Mouse (Mus musculus) liver, adult 10 weeks (tissue): ENCODE measurements around the gene Olfr107. TPM values are rescaled to one million over a fixed set of nuclear protein-coding genes. Genes with fewer than 3 reads are reported as not detected.

Source experiments
- polyA plus RNA-seq: library from polyadenylated mRNA; stranded (reverse); fragments of 350-450 nt; fragmentation: Illumina TruSeq; extraction: RNeasy Lipid Tissue Mini Kit (QIAGEN cat#74804); gene quantifications from one replicate; pipeline ENCODE4 v1.2.3, GENCODE M21; 2014; ENCODE audit warnings: low read depth, low replicate concordance

The Olfr107 gene
- not detected for polyA plus RNA-seq

DNA sequence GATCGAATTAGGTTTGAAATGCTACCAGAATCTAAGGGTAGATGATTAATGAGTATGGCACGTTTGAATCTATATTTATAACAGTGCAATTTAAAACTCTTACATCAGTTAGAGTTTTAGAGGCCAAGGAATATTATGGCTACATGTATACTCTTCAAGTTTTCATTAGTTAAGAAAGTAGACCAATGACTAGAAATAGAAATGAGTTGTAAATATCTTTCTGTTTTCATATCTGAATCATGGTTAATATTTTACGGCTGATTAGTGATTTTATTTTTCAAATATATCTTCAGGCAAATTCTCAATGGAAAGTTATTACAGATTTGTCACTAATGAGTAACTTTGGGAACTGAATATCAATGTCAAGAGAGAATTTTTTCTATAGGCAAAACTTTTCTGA, at the start of gene Olfr107:
Gene Olfr107 (plus strand): TSS at position 301 of the 400 bp plus-strand sequence.

DNA sequence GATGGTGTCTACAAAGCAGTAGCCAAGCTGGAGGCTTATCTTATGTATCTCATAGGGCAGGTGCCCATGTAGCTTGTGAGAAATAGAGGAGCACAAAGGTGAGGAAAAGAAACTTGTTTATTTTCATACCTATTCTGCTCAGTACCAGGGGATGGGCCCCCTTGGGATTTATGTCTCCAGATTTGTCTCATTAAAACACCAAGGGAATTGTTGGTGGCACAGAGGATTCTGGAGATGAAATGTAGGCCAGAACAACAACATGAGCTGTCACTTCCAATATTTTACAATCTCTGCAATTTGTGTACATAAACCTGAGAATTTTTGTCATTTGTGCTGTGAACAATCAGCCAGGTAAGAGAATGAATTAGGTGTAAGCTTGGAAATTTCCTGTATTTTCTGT, 39.7 kb upstream of the Olfr107 start, which contains the start of gene Olfr104-ps:
Gene Olfr104-ps (plus strand): TSS at position 301 of the 400 bp plus-strand sequence.

DNA sequence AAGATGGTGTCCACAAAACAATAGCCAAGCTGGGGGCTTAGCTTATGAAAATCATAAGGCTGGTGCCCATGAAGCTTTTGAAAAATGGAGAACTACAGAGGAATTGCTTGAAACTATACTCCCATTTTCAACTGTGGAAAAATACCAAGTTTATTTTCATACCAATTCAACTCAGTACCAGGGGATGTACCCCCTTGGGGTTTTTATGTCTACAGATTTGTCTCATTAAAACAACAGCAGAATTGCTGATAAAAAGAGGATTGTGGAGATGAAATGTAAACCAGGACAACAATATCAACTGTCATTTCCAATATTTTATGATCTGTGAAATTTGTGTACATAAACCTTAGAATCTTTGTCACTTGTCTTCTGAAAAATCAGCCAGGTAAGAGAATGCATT, 20.3 kb upstream of the Olfr107 start, which contains the start of gene Olfr105-ps:
Gene Olfr105-ps (plus strand): TSS at position 301 of the 400 bp plus-strand sequence.

DNA sequence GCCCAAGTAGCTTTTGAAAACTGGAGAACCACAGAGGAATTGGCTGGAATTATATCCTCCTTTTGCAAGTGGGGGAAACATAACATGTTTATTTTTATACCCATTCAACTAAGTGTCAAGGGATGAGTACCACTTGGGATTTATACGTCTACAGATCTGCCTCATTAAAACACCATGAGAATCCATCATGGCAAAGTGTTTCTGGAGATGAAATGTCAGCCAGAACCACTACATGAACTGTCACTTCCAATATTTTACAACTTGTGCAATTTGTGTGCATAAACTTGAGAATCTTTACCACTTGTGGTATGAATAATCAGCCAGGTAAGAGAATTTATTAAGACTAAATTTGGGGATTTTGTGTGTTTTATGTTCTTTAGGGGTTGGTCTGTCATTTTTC, 8.9 kb upstream of the Olfr107 start, which contains the start of gene Olfr106-ps:
Gene Olfr106-ps (plus strand): TSS at position 301 of the 400 bp plus-strand sequence.

DNA sequence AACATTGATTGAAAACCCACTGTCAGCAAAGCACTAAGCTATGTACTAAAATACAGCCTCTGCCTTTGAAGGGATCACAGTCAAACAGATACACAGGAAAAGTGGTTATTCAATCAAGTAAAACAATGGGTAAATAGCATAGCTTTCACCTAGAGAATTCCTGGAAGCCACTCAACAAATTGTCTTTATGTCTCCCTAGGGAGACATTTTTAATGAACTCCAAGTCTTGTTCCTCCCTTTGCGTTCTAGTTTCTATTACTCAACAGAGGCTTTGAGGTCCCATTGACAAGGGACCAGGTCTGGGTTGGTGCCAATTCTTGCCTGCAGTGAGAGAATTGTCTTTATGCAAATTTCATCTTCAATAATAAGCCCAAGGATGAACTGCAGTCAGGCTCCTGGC, 46.2 kb downstream of the Olfr107 start, which contains the start of gene Olfr108:
Gene Olfr108 (plus strand): TSS at position 301 of the 400 bp plus-strand sequence.

Other genes with a start within 250 kb of the Olfr107 start
- not detected for gene Olfr93, start 237.7 kb upstream of the Olfr107 start, polyA plus RNA-seq
- gene Ubd, start 205.3 kb upstream of the Olfr107 start, polyA plus RNA-seq = 0.61 TPM
- gene Olfr94, start 198.2 kb upstream of the Olfr107 start, polyA plus RNA-seq = not detected
- not detected for gene Olfr95, start 186.1 kb upstream of the Olfr107 start, polyA plus RNA-seq
- not detected for gene Olfr96, start 179.1 kb upstream of the Olfr107 start, polyA plus RNA-seq
- not detected for gene Olfr97, start 161.9 kb upstream of the Olfr107 start, polyA plus RNA-seq
- gene Olfr98, start 135.5 kb upstream of the Olfr107 start, polyA plus RNA-seq = not detected
- gene H2-M3, start 129.0 kb upstream of the Olfr107 start, polyA plus RNA-seq = 1.0 TPM
- not detected for gene Olfr99, start 115.8 kb upstream of the Olfr107 start, polyA plus RNA-seq
- gene Olfr101, start 94.9 kb upstream of the Olfr107 start, polyA plus RNA-seq = not detected
- not detected for gene Olfr102, start 82.2 kb upstream of the Olfr107 start, polyA plus RNA-seq
- gene Olfr103, start 59.5 kb upstream of the Olfr107 start, polyA plus RNA-seq = not detected
- not detected for gene Olfr104-ps, start 39.6 kb upstream of the Olfr107 start, polyA plus RNA-seq
- not detected for gene Olfr105-ps, start 20.2 kb upstream of the Olfr107 start, polyA plus RNA-seq
- not detected for gene Olfr106-ps, start 8.8 kb upstream of the Olfr107 start, polyA plus RNA-seq
- gene Olfr108, start 46.3 kb downstream of the Olfr107 start, polyA plus RNA-seq = not detected
- not detected for gene Olfr109, start 59.7 kb downstream of the Olfr107 start, polyA plus RNA-seq
- gene H2-M2, start 84.3 kb downstream of the Olfr107 start, polyA plus RNA-seq = not detected
- gene Olfr110, start 93.2 kb downstream of the Olfr107 start, polyA plus RNA-seq = not detected
- gene Olfr111, start 108.8 kb downstream of the Olfr107 start, polyA plus RNA-seq = not detected
- gene Olfr112, start 170.2 kb downstream of the Olfr107 start, polyA plus RNA-seq = not detected
- gene Olfr113, start 178.4 kb downstream of the Olfr107 start, polyA plus RNA-seq = not detected
- not detected for gene Olfr114, start 193.5 kb downstream of the Olfr107 start, polyA plus RNA-seq
- not detected for gene Olfr115, start 227.9 kb downstream of the Olfr107 start, polyA plus RNA-seq
- not detected for gene Olfr116, start 228.0 kb downstream of the Olfr107 start, polyA plus RNA-seq